Mouse (Mus musculus) pancreas, adult 10 weeks (tissue): ENCODE data around the gene Psmd5. TPM values are rescaled to one million over a fixed set of nuclear protein-coding genes. Genes with fewer than 3 reads are reported as not detected.

Experiments used
- polyA plus RNA-seq: library from polyadenylated mRNA; stranded (reverse); fragments of 350-450 nt; fragmentation: Illumina TruSeq; extraction: RNeasy Lipid Tissue Mini Kit (QIAGEN cat#74804); gene quantifications from one replicate; pipeline ENCODE4 v1.2.3, GENCODE M21; 2015; ENCODE audit warnings: low read depth, low replicate concordance; ENCODE audit not compliant: insufficient read depth

Psmd5 gene
- polyA plus RNA-seq, result 7.3 TPM

GRCm38 (mm10) chr2:34874816-34875345 is at the start of gene Psmd5:
Gene Psmd5, minus strand, starts transcription at chr2:34874968.

GRCm38 (mm10) chr2:34913218-34914068 is 38.7 kb upstream of the Psmd5 start, which contains the start of gene Phf19:
Gene Phf19, minus strand, starts transcription at chr2:34914026.

GRCm38 (mm10) chr2:34874271-34874670 is 497 bp downstream of the Psmd5 start, which contains the start of gene Cutal:
Gene Cutal, plus strand, starts transcription at chr2:34874396.

GRCm38 (mm10) chr2:34832766-34833457 is 41.9 kb downstream of the Psmd5 start, which contains the start of gene Gm34653:
Gene Gm34653, plus strand, starts transcription at chr2:34833007.

GRCm38 (mm10) chr2:34825827-34826459 is 48.8 kb downstream of the Psmd5 start, which contains the start of gene Fbxw2:
Gene Fbxw2, minus strand, starts transcription at chr2:34826311.

Other genes with a start within 250 kb of the Psmd5 start
- gene Gapvd1, start 119.7 kb downstream of the Psmd5 start, polyA plus RNA-seq, result 13.4 TPM
- gene Hspa5, start 103.0 kb downstream of the Psmd5 start, polyA plus RNA-seq, result 260 TPM
- gene Rabepk, start 75.1 kb downstream of the Psmd5 start, polyA plus RNA-seq, result 2.5 TPM
- 16.5 TPM for gene Fbxw2, start 48.7 kb downstream of the Psmd5 start, polyA plus RNA-seq
- not detected for gene Gm34653, start 42.0 kb downstream of the Psmd5 start, polyA plus RNA-seq
- gene Cutal, start 572 bp downstream of the Psmd5 start, polyA plus RNA-seq, result 4.3 TPM
- 0.44 TPM for gene Phf19, start 39.1 kb upstream of the Psmd5 start, polyA plus RNA-seq
- gene Traf1, start 86.8 kb upstream of the Psmd5 start, polyA plus RNA-seq, result 3.5 TPM
- gene Hc, start 186.5 kb upstream of the Psmd5 start, polyA plus RNA-seq, result not detected
- 0.65 TPM for gene AI182371, start 226.6 kb upstream of the Psmd5 start, polyA plus RNA-seq
- gene Cntrl, start 234.5 kb upstream of the Psmd5 start, polyA plus RNA-seq, result 9.3 TPM